Mouse (Mus musculus) adrenal gland, postnatal 36 days (tissue): Measurements from ENCODE around the gene Gpr179. TPM values are rescaled to one million over a fixed set of nuclear protein-coding genes. Genes with fewer than 3 reads are reported as not detected.
"Not testable (repeated sequence)": the region's sequence is repeated elsewhere in the genome, so short reads cannot be mapped to it uniquely, and the experiment has no call there.

Experiments used
- DNase-seq, 2 experiments: peaks; one replicate each; pipeline ENCODE4 v3.0.0; 2021; ENCODE audit warnings: mixed read lengths in 1 of 2
- total RNA-seq, 2 experiments: library from RNA; stranded (reverse); gene quantifications; 2 replicates each; pipeline ENCODE4 v1.2.3; 2021

Gene Gpr179
- total RNA-seq, 2 experiments from 2014 or later: 0.93 to 1.2 TPM

- no peak for DNase-seq
Measured at GRCm38 (mm10) chr11:97321197-97321596, 30.7 kb downstream of the Gpr179 start.

GRCm38 (mm10) chr11:97315504-97316503 lies 36.1 kb downstream of the Gpr179 start, which contains the start of gene Mrpl45:
Gene Mrpl45, plus strand, starts transcription at chr11:97315716.
- DNase-seq: peak; percentile 99

- no peak for DNase-seq
Measured at GRCm38 (mm10) chr11:97314751-97315503, 37.0 kb downstream of the Gpr179 start.

DNA sequence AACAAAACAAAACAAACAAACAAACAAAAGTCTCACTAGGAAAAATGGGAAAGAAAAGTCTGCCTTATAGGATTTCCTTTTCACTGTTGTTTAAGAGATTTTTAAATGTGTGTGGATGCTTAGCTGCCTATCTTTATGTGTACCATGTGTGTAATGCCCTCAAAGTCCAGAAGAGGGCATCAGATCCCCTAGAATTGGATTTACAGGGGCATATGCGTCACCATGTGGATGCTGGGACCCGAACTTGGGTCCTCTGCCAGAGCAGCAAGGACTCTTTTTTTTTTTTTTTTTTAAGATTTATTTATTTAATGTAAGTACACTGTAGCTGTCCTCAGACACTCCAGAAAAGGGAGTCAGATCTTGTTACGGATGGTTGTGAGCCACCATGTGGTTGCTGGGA lies 37.8 kb downstream of the Gpr179 start:
- DNase-seq: no peak

DNA sequence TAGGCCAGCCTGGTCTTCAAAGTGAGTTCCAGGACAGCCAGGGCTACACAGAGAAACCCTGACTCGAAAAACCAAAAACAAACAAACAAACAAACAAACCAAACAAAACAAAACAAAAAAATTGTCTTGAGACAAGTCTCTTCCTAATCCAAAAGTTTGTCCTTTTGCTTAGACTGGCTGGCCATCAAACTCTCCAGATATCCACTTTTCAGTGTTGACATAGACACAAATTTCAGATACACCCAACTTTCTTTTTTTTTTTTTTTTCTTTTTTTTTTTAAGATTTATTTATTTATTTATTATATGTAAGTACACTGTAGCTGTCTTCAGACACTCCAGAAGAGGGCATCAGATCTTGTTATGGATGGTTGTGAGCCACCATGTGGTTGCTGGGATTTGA lies 39.0 kb downstream of the Gpr179 start:
- not testable (repeated sequence) for DNase-seq

GRCm38 (mm10) chr11:97310895-97311631 lies 40.8 kb downstream of the Gpr179 start:
- peak; percentile 22 to 37 for DNase-seq

- peak; percentile 78 to 84 for DNase-seq
Measured at GRCm38 (mm10) chr11:97309911-97310571, 41.8 kb downstream of the Gpr179 start.

DNA sequence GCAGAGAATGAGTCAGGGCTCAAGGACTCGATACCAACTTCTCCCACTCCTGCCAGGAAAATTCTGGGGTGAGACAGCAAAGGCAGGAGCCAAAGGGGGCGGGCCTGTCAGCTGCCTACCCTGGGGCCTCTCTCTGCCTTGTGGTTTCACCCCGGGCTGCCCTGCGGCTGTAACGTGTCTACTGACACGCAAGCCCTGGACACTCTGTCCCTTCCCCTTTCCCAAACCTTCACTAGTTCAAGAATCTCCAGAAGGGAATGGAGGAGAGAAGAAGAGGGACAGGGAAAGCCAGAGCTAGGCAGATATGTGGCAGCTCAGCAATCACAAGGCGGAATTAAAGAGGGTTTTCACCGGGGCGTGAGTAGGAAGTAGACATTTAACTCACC lies 42.4 kb downstream of the Gpr179 start:
- peak; percentile 93 to 94 for DNase-seq

- DNase-seq: no peak
Measured at GRCm38 (mm10) chr11:97308806-97309450, 42.9 kb downstream of the Gpr179 start.

- no peak for DNase-seq
Measured at GRCm38 (mm10) chr11:97307294-97308069, 44.4 kb downstream of the Gpr179 start.

- no peak for DNase-seq
Measured at GRCm38 (mm10) chr11:97304631-97305030, 47.2 kb downstream of the Gpr179 start.

GRCm38 (mm10) chr11:97302231-97302781 lies 49.6 kb downstream of the Gpr179 start:
- DNase-seq: peak; percentile 46 to 50

- DNase-seq: no peak
Measured at GRCm38 (mm10) chr11:97301406-97301805, 50.5 kb downstream of the Gpr179 start.

DNA sequence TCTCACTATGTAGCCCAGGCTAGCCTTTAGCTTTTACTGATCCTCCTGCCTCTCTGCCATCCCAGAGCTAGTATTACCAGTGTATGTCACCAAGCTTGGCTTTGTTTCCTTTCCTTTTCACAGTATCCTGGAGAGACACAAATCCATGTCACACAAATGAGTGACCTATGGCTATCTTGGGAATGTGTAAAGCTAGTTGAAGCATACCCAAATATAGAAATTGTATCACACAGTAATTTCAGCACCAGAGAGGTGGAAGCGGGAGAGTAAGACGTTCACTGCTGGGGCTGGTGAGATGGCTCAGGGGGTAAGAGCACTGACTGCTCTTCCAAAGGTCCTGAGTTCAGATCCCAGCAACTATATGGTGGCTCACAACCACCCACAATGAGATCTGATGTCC lies 51.9 kb downstream of the Gpr179 start:
- DNase-seq: no peak

- peak; percentile 28 to 38 for DNase-seq
Measured at GRCm38 (mm10) chr11:97296542-97296941, 55.3 kb downstream of the Gpr179 start.

- no peak for DNase-seq
Measured at GRCm38 (mm10) chr11:97292731-97293130, 59.1 kb downstream of the Gpr179 start.

DNA sequence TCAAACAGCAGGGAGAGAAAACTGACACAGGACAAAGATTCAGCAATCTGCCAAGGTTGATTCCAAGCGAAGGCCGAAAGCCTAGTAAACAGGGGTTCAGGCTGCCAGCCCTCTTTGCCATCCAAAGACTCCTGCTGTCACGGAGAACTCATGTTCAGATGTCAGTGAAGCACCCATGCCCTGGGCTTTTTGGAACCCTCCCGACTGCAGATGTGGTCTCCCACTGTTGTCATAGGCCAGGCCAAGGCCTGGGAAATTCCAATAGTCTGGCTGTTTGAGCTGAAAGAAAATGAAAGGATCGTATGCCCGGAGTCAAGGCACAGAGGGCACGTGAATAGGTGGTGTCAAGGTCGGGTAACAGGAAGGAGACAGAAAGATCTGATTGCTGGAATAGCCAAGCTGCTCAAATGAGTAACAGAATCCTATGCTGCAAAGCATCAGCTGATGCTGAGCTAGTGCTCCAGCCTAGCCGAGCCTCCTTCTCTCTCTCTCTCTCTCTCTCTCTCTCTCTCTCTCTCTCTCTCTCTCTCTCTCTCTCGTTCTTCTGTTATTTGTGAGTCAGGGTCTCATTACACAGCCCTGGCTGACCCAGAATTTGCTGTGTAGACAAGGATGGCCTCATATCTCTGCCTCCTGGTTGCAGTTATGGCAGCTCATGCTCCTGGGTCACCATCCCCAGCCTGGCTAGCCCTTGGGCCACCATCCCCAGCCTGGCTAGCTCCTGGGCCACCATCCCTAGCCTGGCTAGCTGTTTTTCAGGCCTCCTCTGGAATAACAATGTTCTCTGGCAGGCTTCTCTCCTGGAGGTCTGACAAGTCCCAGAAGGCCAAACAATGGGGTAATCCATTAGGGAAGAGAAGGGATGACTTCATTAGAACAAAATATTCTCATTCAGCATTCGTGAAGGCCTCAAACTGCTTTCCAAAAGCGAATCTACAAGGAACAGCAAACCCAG lies 62.3 kb downstream of the Gpr179 start:
- peak; percentile 39 to 61 for DNase-seq

- DNase-seq: no peak
Measured at GRCm38 (mm10) chr11:97287643-97288042, 64.2 kb downstream of the Gpr179 start.

DNA sequence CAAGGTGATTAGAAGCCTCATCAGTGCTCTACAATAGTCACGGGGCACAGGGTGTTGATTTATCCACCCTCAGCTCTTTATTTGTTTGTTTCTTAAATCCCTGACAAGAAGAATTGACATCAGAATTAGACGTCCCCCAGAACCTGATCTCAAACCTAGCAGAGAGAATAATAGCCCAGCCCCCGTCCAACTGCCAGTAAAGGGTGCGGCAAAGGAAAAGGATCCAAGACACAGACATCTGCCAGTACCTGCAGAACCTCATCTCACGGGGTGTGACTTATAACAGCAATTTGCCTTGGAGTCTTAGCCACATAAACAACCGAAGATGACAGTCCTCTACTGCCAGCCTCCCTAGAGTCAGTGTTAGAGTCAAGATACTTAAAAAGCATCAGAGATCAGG lies 64.9 kb downstream of the Gpr179 start:
- no peak for DNase-seq
